Comparison of ENCODE assay signal across 26 mouse cellular contexts in the genomic region with DNA sequence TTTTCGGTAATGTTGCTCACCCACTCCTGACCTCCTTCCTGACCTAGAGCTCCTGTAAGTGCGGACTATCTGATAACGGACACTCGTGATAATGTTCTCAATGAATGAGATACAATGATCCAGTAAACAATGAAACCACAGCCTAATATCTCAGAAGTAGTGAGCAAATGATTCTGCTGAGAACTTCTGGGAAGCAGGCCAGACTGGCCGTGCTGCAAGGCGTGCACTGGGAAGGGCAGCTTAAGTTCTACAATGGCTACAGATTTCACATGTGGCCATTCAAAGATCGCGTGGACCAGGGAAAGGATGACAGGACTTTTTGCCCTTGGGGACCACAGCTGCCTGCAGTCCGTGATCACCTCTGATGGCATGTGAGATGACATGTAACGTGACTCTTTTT. TPM values are rescaled to one million over a fixed set of nuclear protein-coding genes. Genes with fewer than 3 reads are reported as not detected.
DNase-seq lines count a peak whose midpoint lies in the region; ATAC-seq and TF ChIP-seq lines count a peak whose summit lies in the region.
"Had no signal": no experiment of that assay in that cellular context is flagged by ENCODE, and none has a peak within 500 bp of the region (broad histone marks: within the 10 kb centered on the region; RNA-seq: fewer than 3 reads in every experiment).

No protein-coding gene starts in this region.

- no peak overlapping the region for H3K4me2 ChIP-seq in midbrain, embryonic 11.5 days
- no peak overlapping the region for H3K4me2 ChIP-seq in midbrain, postnatal 0 days (ENCODE audit: low read depth, low read length, poor library complexity, severe bottlenecking)
- H3K4me2 ChIP-seq: hindbrain, embryonic 14.5 days; liver, embryonic 13.5 days; neural tube, embryonic 12.5 days; stomach, embryonic 15.5 days had no signal

- no peak overlapping the region for H3K27ac ChIP-seq in midbrain, embryonic 11.5 days (ENCODE audit: low read depth, low read length)
- H3K27ac ChIP-seq in midbrain, postnatal 0 days (ENCODE audit: low read depth, low read length), result no peak overlapping the region
- H3K27ac ChIP-seq: hindbrain, embryonic 14.5 days; left cerebral cortex, adult 2 months; liver, embryonic 13.5 days; macrophage; midbrain, embryonic 10.5 days; neural tube, embryonic 12.5 days; stomach, embryonic 15.5 days had no signal

- H3K9me3 ChIP-seq in midbrain, embryonic 11.5 days (ENCODE audit: control insufficient read depth, low read length), result no peaks in the 10 kb centered on the region
- no peaks in the 10 kb centered on the region for H3K9me3 ChIP-seq in midbrain, postnatal 0 days (ENCODE audit: low read length)
- H3K9me3 ChIP-seq: liver, embryonic 13.5 days; midbrain, embryonic 10.5 days; neural tube, embryonic 12.5 days; stomach, embryonic 15.5 days had no signal

- TF ChIP-seq CTCF in midbrain, postnatal 0 days (IDR thresholded peaks at IDR 0.05), result no peak

- ATAC-seq in midbrain, embryonic 11.5 days (ENCODE audit: low FRiP score), result no peak
- ATAC-seq in midbrain, postnatal 0 days (ENCODE audit: low FRiP score), result no peak
- ATAC-seq: forebrain, embryonic 14.5 days had no signal

- DNase-seq in gastrocnemius, postnatal 10 days, result peak; percentile 38
- no peak for DNase-seq in gastrocnemius, adult 18-20 months (ENCODE audit: low spot score)
- DNase-seq in midbrain, embryonic 11.5 days (ENCODE audit: low spot score, missing footprints), result peak; percentile 57
- no peak for DNase-seq in midbrain, postnatal 0 days (ENCODE audit: low spot score)
- peak; percentile 21 to 57 for DNase-seq in lung, adult 18-20 months
- peak; percentile 56 for DNase-seq in lung, postnatal 36 days
- no peak for DNase-seq in right cerebral cortex, adult 2 months (ENCODE audit: low spot score in 2 of 2)
- DNase-seq in left cerebral cortex, adult 18-20 months (ENCODE audit: low spot score in 2 of 2), result no peak
- DNase-seq: adrenal gland, adult 2 months; cerebellum, adult 8-10 months; kidney, adult 8-10 months; kidney, postnatal 36 days; liver, embryonic 13.5 days had no signal

- H3K36me3 ChIP-seq in midbrain, embryonic 11.5 days (ENCODE audit: control insufficient read depth, insufficient read depth, low read length), result no peaks in the 10 kb centered on the region
- no peaks in the 10 kb centered on the region for H3K36me3 ChIP-seq in midbrain, postnatal 0 days (ENCODE audit: insufficient read depth, low read length)
- H3K36me3 ChIP-seq: liver, embryonic 13.5 days; midbrain, embryonic 10.5 days; neural tube, embryonic 12.5 days; stomach, embryonic 15.5 days had no signal

- WGBS in midbrain, embryonic 11.5 days, result 95% methylated on average over 10 of the region's 10 CpGs
- WGBS in midbrain, postnatal 0 days, result 87% methylated on average over 10 of the region's 10 CpGs

- H3K27me3 ChIP-seq in midbrain, embryonic 11.5 days (ENCODE audit: control insufficient read depth, insufficient read depth, low read length), result no peaks in the 10 kb centered on the region
- no peaks in the 10 kb centered on the region for H3K27me3 ChIP-seq in midbrain, postnatal 0 days (ENCODE audit: insufficient read depth, low read length)
- H3K27me3 ChIP-seq: liver, embryonic 13.5 days; neural tube, embryonic 12.5 days; stomach, embryonic 15.5 days had no signal

- H3K9ac ChIP-seq in midbrain, embryonic 11.5 days (ENCODE audit: low read length), result no peak overlapping the region
- no peak overlapping the region for H3K9ac ChIP-seq in midbrain, postnatal 0 days (replicated peaks; ENCODE audit: low read length, poor library complexity, severe bottlenecking)
- H3K9ac ChIP-seq: hindbrain, embryonic 14.5 days; liver, embryonic 13.5 days; neural tube, embryonic 12.5 days; stomach, embryonic 15.5 days had no signal

- H3K4me3 ChIP-seq in midbrain, embryonic 11.5 days (ENCODE audit: low read depth, low read length), result no peak overlapping the region
- no peak overlapping the region for H3K4me3 ChIP-seq in midbrain, postnatal 0 days (ENCODE audit: low read depth, low read length)
- H3K4me3 ChIP-seq: left cerebral cortex, adult 2 months; liver, embryonic 13.5 days; midbrain, embryonic 10.5 days; neural tube, embryonic 12.5 days; stomach, embryonic 15.5 days had no signal

- H3K4me1 ChIP-seq in midbrain, embryonic 11.5 days (ENCODE audit: control insufficient read depth, insufficient read depth, low read length), result no peaks in the 10 kb centered on the region
- no peaks in the 10 kb centered on the region for H3K4me1 ChIP-seq in midbrain, postnatal 0 days (ENCODE audit: insufficient read depth, low read length)
- H3K4me1 ChIP-seq: liver, embryonic 13.5 days; neural tube, embryonic 12.5 days; stomach, embryonic 15.5 days had no signal

RNA-seq across cellular contexts. Expression of gene Bmp10, which starts 39.6 kb away (rescaled TPM):
- total RNA-seq in gastrocnemius, postnatal 10 days (2021), result not detected
- not detected for total RNA-seq in gastrocnemius, adult 18-20 months (2021)
- polyA plus RNA-seq in midbrain, embryonic 11.5 days (2014; fragmentation: Nextera tagmentation; extraction: Ambion mirVana), result not detected in 2 replicates
- total RNA-seq in midbrain, postnatal 0 days (2014; rRNA removed), result not detected in 2 replicates
- polyA plus RNA-seq in midbrain, postnatal 0 days (2015; fragmentation: Nextera tagmentation; extraction: Ambion mirVana), result not detected in 2 replicates
- not detected for total RNA-seq in left cerebral cortex, adult 18-20 months (2021)
- total RNA-seq: adrenal gland, adult 2 months; common myeloid progenitor, adult 5-6 weeks; granulocyte monocyte progenitor cell, adult 5-6 weeks; left cerebral cortex, adult 2 months had no signal
- polyA plus RNA-seq: adrenal gland, adult 2 months; embryonic facial prominence, embryonic 11.5 days; forebrain, embryonic 14.5 days; hindbrain, embryonic 14.5 days; intestine, embryonic 14.5 days; limb, embryonic 11.5 days; macrophage; midbrain, embryonic 10.5 days; neural tube, embryonic 12.5 days; spleen, adult 2 months; stomach, embryonic 15.5 days had no signal

Comparison
In these comparisons a context has a peak if more than half of its experiments do, and no peak if none do; other contexts are left out.
1. DNase-seq: peak in gastrocnemius, postnatal 10 days (single experiment), midbrain, embryonic 11.5 days (single experiment), lung, adult 18-20 months (2 of 2) and lung, postnatal 36 days (single experiment); none in gastrocnemius, adult 18-20 months (single experiment), midbrain, postnatal 0 days (single experiment), right cerebral cortex, adult 2 months (0 of 2) and left cerebral cortex, adult 18-20 months (0 of 2).